ENCODE assay signal across 17 mouse cellular contexts in the genomic region with DNA sequence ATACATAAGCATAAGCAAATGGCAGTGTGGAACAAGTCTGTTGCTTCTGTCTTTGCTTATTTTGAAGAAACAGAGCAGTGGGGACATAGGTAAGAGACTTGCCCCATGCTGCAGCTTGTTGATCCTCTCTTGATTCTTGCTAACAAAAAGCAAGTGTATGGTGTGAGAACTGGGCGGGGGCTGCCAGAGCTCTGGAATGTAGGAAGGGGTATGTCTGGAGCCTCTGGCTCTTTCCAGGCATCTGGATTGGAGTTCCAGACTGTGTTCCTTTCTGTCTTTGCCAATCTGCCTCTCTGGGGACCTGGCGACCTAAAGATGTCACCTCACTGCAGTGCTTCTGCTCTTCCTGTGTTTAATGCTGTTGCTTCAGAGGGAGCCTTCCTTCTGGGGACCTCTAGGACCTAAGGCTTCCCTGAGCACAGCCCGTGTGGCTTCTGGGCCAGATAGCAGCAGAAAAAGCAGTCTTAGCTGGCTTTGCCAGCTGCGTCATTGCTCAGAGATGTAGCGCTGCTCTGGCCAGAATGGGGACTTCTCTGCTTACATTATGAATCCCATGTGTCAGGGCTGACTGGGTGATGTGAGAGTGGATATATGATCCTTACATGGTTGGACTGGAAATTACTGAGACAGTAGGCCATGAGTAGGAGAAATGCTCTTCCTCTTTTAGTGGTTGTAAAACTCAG.
A peak's percentile ranks its signal among the peaks of the same experiment; 100 is the strongest.
DNase-seq lines count a peak whose midpoint lies in the region; ATAC-seq and TF ChIP-seq lines count a peak whose summit lies in the region.
"Had no signal": no experiment of that assay in that cellular context is flagged by ENCODE, and none has a peak within 500 bp of the region (broad histone marks: within the 10 kb centered on the region; RNA-seq: fewer than 3 reads in every experiment).

No protein-coding gene starts in this region.

- H3K36me3 ChIP-seq in CH12.LX (replicated peaks in 1 of 2; ENCODE audit: control insufficient read depth in 1 of 2, insufficient read depth in 1 of 2, low read length in 1 of 2) = no peaks in the 10 kb centered on the region
- H3K36me3 ChIP-seq in limb, embryonic 13.5 days = no peaks in the 10 kb centered on the region
- H3K36me3 ChIP-seq: midbrain, embryonic 13.5 days had no signal

- WGBS in limb, embryonic 13.5 days = 41% methylated on average over 5 of the region's 5 CpGs

- in situ Hi-C loops in CH12.LX (cut with MboI; ENCODE audit: low pct_ligation_motif_present, low pct_unique_long_range_greater_than_20kb, low sequenced_read_pairs) = no loop called here

- H3K4me2 ChIP-seq in CH12.LX (ENCODE audit: insufficient read depth, low read depth, poor library complexity, severe bottlenecking) = no peak overlapping the region
- no peak overlapping the region for H3K4me2 ChIP-seq in limb, embryonic 13.5 days (replicated peaks)
- H3K4me2 ChIP-seq: forebrain, embryonic 13.5 days; midbrain, embryonic 13.5 days had no signal

- peak; percentile 17 for DNase-seq in heart, postnatal 4 days
- no peak for DNase-seq in heart, postnatal 14 days
- peak; percentile 6 for DNase-seq in CH12.LX (ENCODE audit: extremely low read depth)
- DNase-seq in ZHBTc4 (ENCODE audit: low read depth, low spot score) = peak; percentile 23
- DNase-seq in adrenal gland, adult 2 months = no peak
- no peak for DNase-seq in right cerebral cortex, postnatal 25 days
- no peak for DNase-seq in testis, postnatal 10 days (ENCODE audit: low spot score)
- DNase-seq: adrenal gland, postnatal 36 days; cerebellum, adult 9-11 months; kidney, adult 18-20 months; liver; right cerebral cortex, postnatal 14 days had no signal

- TF ChIP-seq EP300 in CH12.LX (IDR thresholded peaks at IDR 0.05; ENCODE audit: low read length) = no peak

- no peak overlapping the region for H3K9ac ChIP-seq in CH12.LX (ENCODE audit: insufficient read depth, low read depth)
- H3K9ac ChIP-seq in limb, embryonic 13.5 days = no peak overlapping the region
- H3K9ac ChIP-seq: forebrain, embryonic 13.5 days; midbrain, embryonic 13.5 days had no signal

- no peak for TF ChIP-seq CTCF in CH12.LX (conservative IDR thresholded peaks at IDR 0.05 in 1 of 2, IDR thresholded peaks at IDR 0.05 in 1 of 2; ENCODE audit: low read depth in 2 of 2, low read length in 2 of 2)

- H3K4me1 ChIP-seq in CH12.LX (ENCODE audit: control insufficient read depth in 1 of 2, insufficient read depth in 2 of 2) = peaks cover 0 to 8% of the 10 kb centered on the region in 2 experiments; a peak in 2 of 4 replicates
- peaks cover 10% of the 10 kb centered on the region; the same call in 1 of the 2 replicates for H3K4me1 ChIP-seq in limb, embryonic 13.5 days
- H3K4me1 ChIP-seq: forebrain, embryonic 13.5 days; midbrain, embryonic 13.5 days had no signal

- ATAC-seq in limb, embryonic 13.5 days (ENCODE audit: low FRiP score, low read depth) = no peak
- ATAC-seq: forebrain, embryonic 13.5 days; hindbrain, postnatal 0 days; midbrain, embryonic 13.5 days had no signal

- dilution Hi-C loops in CH12.LX (cut with MboI; ENCODE audit: extremely low pct_ligation_motif_present, extremely low pct_unique_long_range_greater_than_20kb, low sequenced_read_pairs) = no loop called here

- no peak overlapping the region for H3K4me3 ChIP-seq in CH12.LX (replicated peaks in 1 of 3; ENCODE audit: low read depth in 2 of 3, low read length in 2 of 3, poor library complexity in 1 of 3)
- no peak overlapping the region for H3K4me3 ChIP-seq in limb, embryonic 13.5 days
- H3K4me3 ChIP-seq: forebrain, embryonic 13.5 days; midbrain, embryonic 13.5 days had no signal

- no peak for TF ChIP-seq POLR2A in CH12.LX (IDR thresholded peaks at IDR 0.05; ENCODE audit: low read depth, low read length)

- intact Hi-C loops in heart, postnatal 14 days (cut with DNase I) = no loop called here

- H3K79me2 ChIP-seq in CH12.LX (replicated peaks; ENCODE audit: control insufficient read depth, extremely low read depth, insufficient read depth, poor library complexity, severe bottlenecking) = no peaks in the 10 kb centered on the region

- no peaks in the 10 kb centered on the region for H3K27me3 ChIP-seq in CH12.LX (replicated peaks)
- H3K27me3 ChIP-seq in limb, embryonic 13.5 days = no peaks in the 10 kb centered on the region
- H3K27me3 ChIP-seq: forebrain, embryonic 13.5 days; midbrain, embryonic 13.5 days had no signal

- H3K27ac ChIP-seq in CH12.LX (ENCODE audit: insufficient read depth, low read depth) = no peak overlapping the region
- H3K27ac ChIP-seq in limb, embryonic 13.5 days = 0 out of 2 replicates have a peak overlapping the region, but pooled peaks have one; percentile 2
- H3K27ac ChIP-seq: forebrain, embryonic 13.5 days; hindbrain, postnatal 0 days; macrophage; midbrain, embryonic 13.5 days had no signal

- H3K9me3 ChIP-seq in CH12.LX (replicated peaks; ENCODE audit: low read length) = no peaks in the 10 kb centered on the region
- H3K9me3 ChIP-seq in limb, embryonic 13.5 days = no peaks in the 10 kb centered on the region
- H3K9me3 ChIP-seq: forebrain, embryonic 13.5 days; midbrain, embryonic 13.5 days had no signal

- TF ChIP-seq RAD21 in CH12.LX (IDR thresholded peaks at IDR 0.05; ENCODE audit: low read depth, low read length) = no peak

TF ChIP-seq in CH12.LX, 34 proteins besides CTCF, POLR2A, EP300 and RAD21:
- no peak for TF ChIP-seq TBP (conservative IDR thresholded peaks at IDR 0.05; ENCODE audit: low read depth, low read length)
- no peak for TF ChIP-seq ZMIZ1 (IDR thresholded peaks at IDR 0.05; ENCODE audit: low read depth, low read length)
- TF ChIP-seq JUN (IDR thresholded peaks at IDR 0.05; ENCODE audit: insufficient read depth, low read depth, low read length) = no peak

Comparison
In these comparisons a context has a peak if more than half of its experiments do, and no peak if none do; other contexts are left out.
1. DNase-seq: peak in heart, postnatal 4 days (single experiment), CH12.LX (single experiment) and ZHBTc4 (single experiment); none in heart, postnatal 14 days (0 of 2), adrenal gland, adult 2 months (single experiment), right cerebral cortex, postnatal 25 days (single experiment) and testis, postnatal 10 days (single experiment).